Mouse (Mus musculus): Measurements from ENCODE around the gene Rfx4.

DNA sequence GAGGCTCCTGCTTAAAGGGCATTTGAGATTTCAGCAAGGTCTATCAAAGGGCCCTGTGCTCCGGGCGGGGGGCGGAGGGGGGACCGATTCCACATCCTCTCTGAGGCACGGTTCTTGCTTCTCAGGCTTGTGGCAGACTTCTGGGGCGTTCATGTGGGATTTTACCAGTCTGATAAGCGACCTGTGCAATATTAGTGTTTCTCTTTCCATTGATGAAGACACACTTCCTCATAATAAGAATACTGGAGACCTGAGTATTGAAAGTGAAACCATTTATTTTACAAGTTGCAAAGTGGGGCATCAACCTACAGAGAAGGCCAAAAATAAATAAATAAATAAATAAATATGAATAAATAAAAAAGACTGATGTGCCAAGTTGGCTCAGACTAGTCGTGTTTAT lies 34.5 kb downstream of the Rfx4 start:
- TF ChIP-seq GATA1 (IDR thresholded peaks at IDR 0.05; ENCODE audit: low read length) (no peak), TAL1 (IDR thresholded peaks at IDR 0.05; ENCODE audit: low read length) (no peak)
